In the genomic region with DNA sequence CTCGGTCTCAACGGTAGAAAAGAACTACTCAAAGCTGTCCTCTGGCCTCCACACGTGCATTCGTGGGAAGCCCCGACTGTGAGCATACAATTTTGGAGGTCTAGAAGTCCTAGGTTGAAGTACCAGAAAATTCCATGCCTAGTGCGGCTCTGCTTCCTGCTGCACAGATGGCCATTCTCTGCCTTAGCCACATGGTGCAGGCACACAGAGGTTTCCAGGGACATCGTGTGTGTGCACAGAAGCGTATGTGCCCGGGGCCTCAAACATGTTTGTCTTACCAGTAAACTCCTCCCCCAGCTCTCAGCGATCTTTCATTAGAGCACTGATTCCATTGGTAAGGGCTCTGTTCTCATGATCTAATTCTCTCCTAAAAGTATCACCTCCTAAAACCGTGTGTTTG, we compare ENCODE assay signal across 32 mouse cellular contexts. TPM values are rescaled to one million over a fixed set of nuclear protein-coding genes. Genes with fewer than 3 reads are reported as not detected.
DNase-seq lines count a peak whose midpoint lies in the region; ATAC-seq and TF ChIP-seq lines count a peak whose summit lies in the region.
"Had no signal": no experiment of that assay in that cellular context is flagged by ENCODE, and none has a peak within 500 bp of the region (broad histone marks: within the 10 kb centered on the region; RNA-seq: fewer than 3 reads in every experiment).

No protein-coding gene starts in this region.

- no peaks in the 10 kb centered on the region for H3K9me3 ChIP-seq in hindbrain, embryonic 11.5 days (ENCODE audit: control insufficient read depth, low read length)
- no peaks in the 10 kb centered on the region for H3K9me3 ChIP-seq in hindbrain, embryonic 14.5 days (ENCODE audit: control insufficient read depth, low read length)
- H3K9me3 ChIP-seq in midbrain, embryonic 13.5 days = no peaks in the 10 kb centered on the region
- H3K9me3 ChIP-seq in midbrain, embryonic 11.5 days (ENCODE audit: control insufficient read depth, low read length) = no peaks in the 10 kb centered on the region
- H3K9me3 ChIP-seq: embryonic facial prominence, embryonic 10.5 days; embryonic facial prominence, embryonic 15.5 days; hindbrain, embryonic 15.5 days; intestine, embryonic 15.5 days; limb, embryonic 10.5 days; limb, embryonic 15.5 days; liver, embryonic 13.5 days had no signal

- no peak for ATAC-seq in hindbrain, embryonic 11.5 days (ENCODE audit: low FRiP score)
- ATAC-seq in hindbrain, embryonic 14.5 days (ENCODE audit: low FRiP score) = no peak
- no peak for ATAC-seq in midbrain, embryonic 13.5 days
- no peak for ATAC-seq in midbrain, embryonic 11.5 days (ENCODE audit: low FRiP score)
- ATAC-seq: activated CD4-positive, CD25-positive, alpha-beta regulatory T cell, adult 4 months; intestine, embryonic 15.5 days; lung, postnatal 0 days had no signal

- peaks cover 10% of the 10 kb centered on the region; the same call in 1 of the 2 replicates for H3K4me1 ChIP-seq in cerebellum, adult 2 months (ENCODE audit: control insufficient read depth, insufficient read depth, low read length)
- H3K4me1 ChIP-seq in hindbrain, embryonic 11.5 days (replicated peaks; ENCODE audit: control insufficient read depth, insufficient read depth, low read length) = 0 out of 2 replicates have a peak, but pooled peaks cover 2% of the 10 kb centered on the region
- H3K4me1 ChIP-seq in hindbrain, embryonic 14.5 days (replicated peaks; ENCODE audit: control insufficient read depth, insufficient read depth, low read length) = peaks cover 15% of the 10 kb centered on the region
- peaks cover 44% of the 10 kb centered on the region for H3K4me1 ChIP-seq in midbrain, embryonic 13.5 days (replicated peaks)
- H3K4me1 ChIP-seq in midbrain, embryonic 11.5 days (ENCODE audit: control insufficient read depth, insufficient read depth, low read length) = peaks cover 17% of the 10 kb centered on the region

- H3K4me2 ChIP-seq in hindbrain, embryonic 11.5 days (replicated peaks; ENCODE audit: low read depth, low read length) = no peak overlapping the region
- no peak overlapping the region for H3K4me2 ChIP-seq in hindbrain, embryonic 14.5 days (replicated peaks)
- H3K4me2 ChIP-seq in midbrain, embryonic 13.5 days (replicated peaks) = no peak overlapping the region
- no peak overlapping the region for H3K4me2 ChIP-seq in midbrain, embryonic 11.5 days
- H3K4me2 ChIP-seq: embryonic facial prominence, embryonic 15.5 days; hindbrain, embryonic 15.5 days; intestine, embryonic 15.5 days; limb, embryonic 15.5 days; liver, embryonic 13.5 days had no signal

- H3K9ac ChIP-seq in hindbrain, embryonic 11.5 days (ENCODE audit: low read depth, low read length) = no peak overlapping the region
- H3K9ac ChIP-seq in hindbrain, embryonic 14.5 days = no peak overlapping the region
- H3K9ac ChIP-seq in midbrain, embryonic 13.5 days (replicated peaks) = no peak overlapping the region
- H3K9ac ChIP-seq in midbrain, embryonic 11.5 days (ENCODE audit: low read length) = no peak overlapping the region
- H3K9ac ChIP-seq: embryonic facial prominence, embryonic 15.5 days; hindbrain, embryonic 15.5 days; intestine, embryonic 15.5 days; limb, embryonic 15.5 days; liver, embryonic 13.5 days had no signal

- no peaks in the 10 kb centered on the region for H3K36me3 ChIP-seq in hindbrain, embryonic 11.5 days (ENCODE audit: control insufficient read depth, insufficient read depth, low read length)
- H3K36me3 ChIP-seq in hindbrain, embryonic 14.5 days (replicated peaks; ENCODE audit: control insufficient read depth, insufficient read depth) = peaks cover 19% of the 10 kb centered on the region
- H3K36me3 ChIP-seq in midbrain, embryonic 13.5 days = peaks cover 13% of the 10 kb centered on the region
- H3K36me3 ChIP-seq in midbrain, embryonic 11.5 days (ENCODE audit: control insufficient read depth, insufficient read depth, low read length) = no peaks in the 10 kb centered on the region
- H3K36me3 ChIP-seq: embryonic facial prominence, embryonic 10.5 days; embryonic facial prominence, embryonic 15.5 days; hindbrain, embryonic 15.5 days; intestine, embryonic 15.5 days; limb, embryonic 10.5 days; limb, embryonic 15.5 days; liver, embryonic 13.5 days had no signal

- H3K27me3 ChIP-seq in cerebellum, adult 2 months (ENCODE audit: control insufficient read depth, insufficient read depth, low read length) = no peaks in the 10 kb centered on the region
- H3K27me3 ChIP-seq in hindbrain, embryonic 11.5 days (ENCODE audit: control insufficient read depth, insufficient read depth, low read length) = peaks cover 18% of the 10 kb centered on the region
- H3K27me3 ChIP-seq in hindbrain, embryonic 14.5 days (ENCODE audit: control insufficient read depth, insufficient read depth, low read length) = 0 out of 2 replicates have a peak, but pooled peaks cover 13% of the 10 kb centered on the region
- H3K27me3 ChIP-seq in midbrain, embryonic 13.5 days = peaks cover 26% of the 10 kb centered on the region
- peaks cover 28% of the 10 kb centered on the region for H3K27me3 ChIP-seq in midbrain, embryonic 11.5 days (ENCODE audit: control insufficient read depth, insufficient read depth, low read length)

- WGBS in cerebellum, adult 2 months = 50% methylated on average over 11 of the region's 11 CpGs
- WGBS in hindbrain, embryonic 11.5 days = 74% methylated on average over 11 of the region's 11 CpGs
- WGBS in hindbrain, embryonic 14.5 days = 66% methylated on average over 11 of the region's 11 CpGs
- WGBS in midbrain, embryonic 13.5 days = 75% methylated on average over 11 of the region's 11 CpGs
- WGBS in midbrain, embryonic 11.5 days = 77% methylated on average over 11 of the region's 11 CpGs

- no peak overlapping the region for H3K27ac ChIP-seq in cerebellum, adult 2 months (ENCODE audit: insufficient read depth, low read length)
- H3K27ac ChIP-seq in hindbrain, embryonic 11.5 days (ENCODE audit: low read depth, low read length) = peak overlapping the region; percentile 48; the same call in 1 of the 2 replicates
- no peak overlapping the region for H3K27ac ChIP-seq in hindbrain, embryonic 14.5 days
- peak overlapping the region; percentile 45; the same call in 1 of the 2 replicates for H3K27ac ChIP-seq in midbrain, embryonic 13.5 days
- no peak overlapping the region for H3K27ac ChIP-seq in midbrain, embryonic 11.5 days (ENCODE audit: low read depth, low read length)
- H3K27ac ChIP-seq: embryonic facial prominence, embryonic 10.5 days; embryonic facial prominence, embryonic 15.5 days; hindbrain, embryonic 15.5 days; intestine, embryonic 15.5 days; kidney, postnatal 0 days; limb, embryonic 10.5 days; limb, embryonic 15.5 days; liver, embryonic 13.5 days had no signal

- H3K4me3 ChIP-seq in cerebellum, adult 2 months (replicated peaks; ENCODE audit: insufficient read depth, low read depth, low read length) = no peak overlapping the region
- no peak overlapping the region for H3K4me3 ChIP-seq in hindbrain, embryonic 11.5 days (ENCODE audit: low read depth, low read length)
- H3K4me3 ChIP-seq in hindbrain, embryonic 14.5 days (replicated peaks; ENCODE audit: low read length) = no peak overlapping the region
- H3K4me3 ChIP-seq in midbrain, embryonic 13.5 days (replicated peaks) = no peak overlapping the region
- H3K4me3 ChIP-seq in midbrain, embryonic 11.5 days (ENCODE audit: low read depth, low read length) = no peak overlapping the region
- H3K4me3 ChIP-seq: embryonic facial prominence, embryonic 10.5 days; embryonic facial prominence, embryonic 15.5 days; hindbrain, embryonic 15.5 days; intestine, embryonic 15.5 days; limb, embryonic 10.5 days; limb, embryonic 15.5 days; liver, embryonic 13.5 days; megakaryocyte, embryonic 14.5 days had no signal

- TF ChIP-seq POLR2A in cerebellum, adult 2 months (IDR thresholded peaks at IDR 0.05; ENCODE audit: borderline replicate concordance, insufficient read depth, low read length) = no peak

- no peak for TF ChIP-seq CTCF in cerebellum, adult 2 months (IDR thresholded peaks at IDR 0.05; ENCODE audit: borderline replicate concordance, insufficient read depth, low read depth, low read length)

- peak; percentile 67 to 75 for DNase-seq in cerebellum, postnatal 10 days
- no peak for DNase-seq in cerebellum, adult 2 months
- DNase-seq in hindbrain, embryonic 11.5 days (ENCODE audit: low spot score) = no peak
- DNase-seq in hindbrain, embryonic 14.5 days (ENCODE audit: low spot score) = no peak
- no peak for DNase-seq in midbrain, embryonic 11.5 days (ENCODE audit: low spot score, missing footprints)
- DNase-seq in testis, postnatal 10 days (ENCODE audit: low spot score) = peak; percentile 32
- DNase-seq in testis, postnatal 14 days (ENCODE audit: low spot score) = no peak
- DNase-seq: adrenal gland, adult 2 months; adrenal gland, postnatal 36 days; cerebellum, adult 9-10 months; gastrocnemius, postnatal 10 days; heart, postnatal 14 days; kidney, adult 2 months; kidney, postnatal 4 days; liver, embryonic 13.5 days; lung, adult 18-20 months; lung, postnatal 4 days; right cerebral cortex, postnatal 14 days; thymus, postnatal 14 days had no signal

RNA-seq across cellular contexts. Expression of a gene that starts 7.4 kb away (rescaled TPM):
- 138 TPM in 2 replicates for polyA plus RNA-seq in cerebellum, adult 2 months (2012; rRNA removed)
- polyA plus RNA-seq in hindbrain, embryonic 11.5 days (2014; fragmentation: Nextera tagmentation; extraction: Ambion mirVana) = 13.4 and 14.8 TPM in 2 replicates
- polyA plus RNA-seq in hindbrain, embryonic 14.5 days (2014; fragmentation: Nextera tagmentation; extraction: Ambion mirVana) = 22.5 and 26.2 TPM in 2 replicates
- 13.4 and 14.9 TPM in 2 replicates for polyA plus RNA-seq in midbrain, embryonic 13.5 days (2015; fragmentation: Nextera tagmentation; extraction: Ambion mirVana)
- 14.2 and 14.6 TPM in 2 replicates for polyA plus RNA-seq in midbrain, embryonic 11.5 days (2014; fragmentation: Nextera tagmentation; extraction: Ambion mirVana)

RNA-seq across cellular contexts. Expression of a gene that starts 16.6 kb away (rescaled TPM):
- polyA plus RNA-seq in cerebellum, adult 2 months (2012; rRNA removed) = 14.8 and 15.4 TPM in 2 replicates
- polyA plus RNA-seq in hindbrain, embryonic 11.5 days (2014; fragmentation: Nextera tagmentation; extraction: Ambion mirVana) = 27.1 and 31.4 TPM in 2 replicates
- polyA plus RNA-seq in hindbrain, embryonic 14.5 days (2014; fragmentation: Nextera tagmentation; extraction: Ambion mirVana) = 10.9 and 13.6 TPM in 2 replicates
- polyA plus RNA-seq in midbrain, embryonic 13.5 days (2015; fragmentation: Nextera tagmentation; extraction: Ambion mirVana) = 16.3 and 20.0 TPM in 2 replicates
- 10.0 and 11.0 TPM in 2 replicates for polyA plus RNA-seq in midbrain, embryonic 11.5 days (2014; fragmentation: Nextera tagmentation; extraction: Ambion mirVana)
- polyA plus RNA-seq: activated CD4-positive, CD25-positive, alpha-beta regulatory T cell, adult 4 months; C2C12; heart, embryonic 14.5 days; kidney, adult 2 months; kidney, postnatal 0 days; limb, embryonic 10.5 days; limb, embryonic 15.5 days; liver, embryonic 13.5 days; lung, postnatal 0 days had no signal

RNA-seq across cellular contexts. Expression of a gene that starts 45.4 kb away (rescaled TPM):
- 2.6 TPM in 2 replicates for polyA plus RNA-seq in cerebellum, adult 2 months (2012; rRNA removed)
- polyA plus RNA-seq in hindbrain, embryonic 11.5 days (2014; fragmentation: Nextera tagmentation; extraction: Ambion mirVana) = 10.7 and 13.1 TPM in 2 replicates
- 1.6 and 2.3 TPM in 2 replicates for polyA plus RNA-seq in hindbrain, embryonic 14.5 days (2014; fragmentation: Nextera tagmentation; extraction: Ambion mirVana)
- polyA plus RNA-seq in midbrain, embryonic 13.5 days (2015; fragmentation: Nextera tagmentation; extraction: Ambion mirVana) = 1.0 and 1.8 TPM in 2 replicates
- polyA plus RNA-seq in midbrain, embryonic 11.5 days (2014; fragmentation: Nextera tagmentation; extraction: Ambion mirVana) = 2.8 and 3.2 TPM in 2 replicates
- polyA plus RNA-seq: activated CD4-positive, CD25-positive, alpha-beta regulatory T cell, adult 4 months; C2C12 had no signal

Comparison
In these comparisons a context has a peak if more than half of its experiments do, and no peak if none do; other contexts are left out.
1. DNase-seq: peak in cerebellum, postnatal 10 days (2 of 2) and testis, postnatal 10 days (single experiment); none in cerebellum, adult 2 months (0 of 2), hindbrain, embryonic 11.5 days (single experiment), hindbrain, embryonic 14.5 days (single experiment), midbrain, embryonic 11.5 days (single experiment) and testis, postnatal 14 days (single experiment).
2. H3K27ac ChIP-seq: peak in hindbrain, embryonic 11.5 days (single experiment) and midbrain, embryonic 13.5 days (single experiment); none in cerebellum, adult 2 months (single experiment), hindbrain, embryonic 14.5 days (single experiment) and midbrain, embryonic 11.5 days (single experiment).